Mouse (Mus musculus): ENCODE measurements around the gene Gm10322.

Gm10322 gene

DNA sequence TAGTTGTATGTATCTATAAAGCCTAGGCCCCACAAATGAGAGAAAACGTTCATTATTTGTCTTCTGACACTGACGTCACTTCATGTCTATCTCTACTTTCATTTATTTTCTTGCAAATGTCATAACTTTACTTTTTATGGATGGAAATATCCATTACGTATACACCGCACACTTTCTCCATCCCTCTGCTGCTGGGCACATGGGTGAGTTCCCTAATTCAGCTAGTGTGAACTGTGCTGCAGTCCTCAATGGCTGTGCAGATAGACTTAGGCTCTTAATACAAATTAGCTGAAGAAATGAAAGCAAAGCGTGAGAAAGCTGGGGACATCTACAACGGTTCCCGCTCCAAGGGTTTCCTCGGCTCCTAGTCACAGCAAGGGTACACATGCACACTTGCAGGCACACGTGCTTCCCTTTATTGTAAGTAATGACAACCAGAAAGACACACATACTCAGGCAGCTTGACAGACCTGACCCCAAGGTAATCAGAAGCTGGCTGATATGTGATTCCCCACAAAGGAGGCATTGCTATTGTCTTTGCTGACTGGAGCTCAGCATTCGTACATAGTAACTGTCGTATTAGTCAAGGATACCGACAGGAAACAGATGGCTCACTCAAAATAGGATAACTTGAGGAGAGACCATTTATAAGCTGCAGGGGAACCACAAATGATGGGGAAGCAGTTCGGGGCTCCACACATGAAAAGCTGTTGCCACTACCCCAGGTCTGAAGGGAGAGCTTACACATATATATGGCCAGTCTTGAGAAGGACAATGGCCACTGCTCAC, 49.8 kb downstream of the Gm10322 start:
- DNase-seq = no peak

Measured in lung, postnatal 36 days (tissue).